Mouse (Mus musculus) lung, postnatal 14 days (tissue): ENCODE results near the gene Trabd2b.

Experiments
- DNase-seq: peaks from one replicate; pipeline ENCODE4 v3.0.0; 2021

Gene Trabd2b

GRCm38 (mm10) chr4:114547658-114548448, 141.3 kb downstream of the Trabd2b start:
- peak; percentile 24 for DNase-seq

GRCm38 (mm10) chr4:114549487-114549886, 143.0 kb downstream of the Trabd2b start:
- DNase-seq: no peak

GRCm38 (mm10) chr4:114550471-114551156, 144.1 kb downstream of the Trabd2b start:
- DNase-seq: no peak

- DNase-seq: no peak
Measured at GRCm38 (mm10) chr4:114556880-114557279, 150.4 kb downstream of the Trabd2b start.

GRCm38 (mm10) chr4:114557731-114558130, 151.2 kb downstream of the Trabd2b start:
- DNase-seq: no peak

- no peak for DNase-seq
Measured at GRCm38 (mm10) chr4:114558487-114558886, 152.0 kb downstream of the Trabd2b start.

- DNase-seq: no peak
Measured at GRCm38 (mm10) chr4:114560638-114561216, 154.2 kb downstream of the Trabd2b start.

GRCm38 (mm10) chr4:114564131-114564695, 157.7 kb downstream of the Trabd2b start:
- no peak for DNase-seq

- no peak for DNase-seq
Measured at GRCm38 (mm10) chr4:114567594-114567993, 161.1 kb downstream of the Trabd2b start.

GRCm38 (mm10) chr4:114568081-114568605, 161.6 kb downstream of the Trabd2b start:
- DNase-seq: no peak

GRCm38 (mm10) chr4:114578153-114578950, 171.8 kb downstream of the Trabd2b start:
- no peak for DNase-seq

GRCm38 (mm10) chr4:114583546-114584144, 177.1 kb downstream of the Trabd2b start:
- DNase-seq: no peak

GRCm38 (mm10) chr4:114584686-114585085, 178.2 kb downstream of the Trabd2b start:
- DNase-seq: no peak

- DNase-seq: peak; percentile 27
Measured at GRCm38 (mm10) chr4:114593554-114594215, 187.2 kb downstream of the Trabd2b start.

GRCm38 (mm10) chr4:114595188-114595701, 188.7 kb downstream of the Trabd2b start:
- DNase-seq: peak; percentile 24

GRCm38 (mm10) chr4:114599121-114599520, 192.6 kb downstream of the Trabd2b start:
- peak; percentile 29 for DNase-seq

- DNase-seq: no peak
Measured at GRCm38 (mm10) chr4:114601201-114602009, 194.9 kb downstream of the Trabd2b start.

GRCm38 (mm10) chr4:114605670-114606069, 199.1 kb downstream of the Trabd2b start:
- DNase-seq: no peak

- no peak for DNase-seq
Measured at GRCm38 (mm10) chr4:114607873-114608272, 201.3 kb downstream of the Trabd2b start.

- no peak for DNase-seq
Measured at GRCm38 (mm10) chr4:114609297-114609696, 202.8 kb downstream of the Trabd2b start.
